8 mouse cellular contexts compared by ENCODE assay signal in genomic region chr2:164967761-164968440, GRCm38 (mm10). TPM values are rescaled to one million over a fixed set of nuclear protein-coding genes. Genes with fewer than 3 reads are reported as not detected.
DNase-seq lines count a peak whose midpoint lies in the region; ATAC-seq lines count a peak whose summit lies in the region.

No protein-coding gene starts in this region.

- no peak for DNase-seq in heart, adult 18-20 months
- peak; percentile 84 to 91 for DNase-seq in cerebellum, postnatal 36 days
- peak; percentile 82 to 83 for DNase-seq in right cerebral cortex, postnatal 36 days (ENCODE audit: low spot score in 2 of 2)
- DNase-seq in spleen, postnatal 36 days (ENCODE audit: low spot score in 2 of 2), result no peak

- H3K9me3 ChIP-seq in heart, embryonic 14.5 days (ENCODE audit: control insufficient read depth, low read length), result no peaks in the 10 kb centered on the region
- H3K9me3 ChIP-seq in hindbrain, embryonic 16.5 days (ENCODE audit: control insufficient read depth, low read length), result no peaks in the 10 kb centered on the region
- no peaks in the 10 kb centered on the region for H3K9me3 ChIP-seq in liver, embryonic 12.5 days (replicated peaks)

- peaks cover 0 to 8% of the 10 kb centered on the region in 2 experiments; a peak in 1 of 4 replicates for H3K4me1 ChIP-seq in heart, embryonic 14.5 days (ENCODE audit: control insufficient read depth in 2 of 2, insufficient read depth in 2 of 2, low read length in 2 of 2)
- H3K4me1 ChIP-seq in hindbrain, embryonic 16.5 days (ENCODE audit: control insufficient read depth, insufficient read depth, low read depth, low read length), result peaks cover 55% of the 10 kb centered on the region
- no peaks in the 10 kb centered on the region; the same call in 1 of the 2 replicates for H3K4me1 ChIP-seq in liver, embryonic 12.5 days

- peak overlapping the region; percentile 11 to 35; a peak in 3 of 4 replicates for H3K4me3 ChIP-seq in heart, embryonic 14.5 days (ENCODE audit: control insufficient read depth in 1 of 2, insufficient read depth in 1 of 2, low read depth in 1 of 2, low read length in 2 of 2)
- peak overlapping the region; percentile 52 for H3K4me3 ChIP-seq in hindbrain, embryonic 16.5 days (ENCODE audit: low read length)
- H3K4me3 ChIP-seq in liver, embryonic 12.5 days, result peak overlapping the region; percentile 21; the same call in 1 of the 2 replicates

- peak; percentile 16; the same call in 1 of the 2 replicates for ATAC-seq in heart, embryonic 14.5 days (ENCODE audit: insufficient number of reproducible peaks, insufficient read depth, low FRiP score, low read depth)
- ATAC-seq in hindbrain, embryonic 16.5 days, result peak; percentile 77
- no peak for ATAC-seq in liver, embryonic 12.5 days
- ATAC-seq in CD4-positive, CD25-positive, alpha-beta regulatory T cell, adult 4 months, result no peak

- H3K27ac ChIP-seq in heart, embryonic 14.5 days (replicated peaks in 1 of 2; ENCODE audit: control insufficient read depth in 1 of 2, insufficient read depth in 1 of 2, low read depth in 2 of 2, low read length in 2 of 2), result no peak overlapping the region
- peak overlapping the region; percentile 86 for H3K27ac ChIP-seq in hindbrain, embryonic 16.5 days (ENCODE audit: low read depth, low read length)
- no peak overlapping the region for H3K27ac ChIP-seq in liver, embryonic 12.5 days

- 3% methylated on average over 64 of the region's 65 CpGs for WGBS in heart, embryonic 14.5 days
- WGBS in hindbrain, embryonic 16.5 days, result 2% methylated on average over 65 of the region's 65 CpGs
- 5% methylated on average over 52 of the region's 65 CpGs for WGBS in liver, embryonic 12.5 days (ENCODE audit: insufficient replicate concordance)

- H3K9ac ChIP-seq in heart, embryonic 14.5 days (ENCODE audit: low read length), result no peak overlapping the region
- peak overlapping the region; percentile 70 for H3K9ac ChIP-seq in hindbrain, embryonic 16.5 days (ENCODE audit: low read depth, low read length)
- H3K9ac ChIP-seq in liver, embryonic 12.5 days, result no peak overlapping the region

- H3K36me3 ChIP-seq in heart, embryonic 14.5 days (ENCODE audit: control insufficient read depth, insufficient read depth, low read length), result no peaks in the 10 kb centered on the region
- H3K36me3 ChIP-seq in hindbrain, embryonic 16.5 days (ENCODE audit: control insufficient read depth, insufficient read depth, low read length), result no peaks in the 10 kb centered on the region
- H3K36me3 ChIP-seq in liver, embryonic 12.5 days, result no peaks in the 10 kb centered on the region

- peak overlapping the region; percentile 64 for H3K4me2 ChIP-seq in heart, embryonic 14.5 days (ENCODE audit: low read length)
- H3K4me2 ChIP-seq in hindbrain, embryonic 16.5 days (ENCODE audit: low read length), result peak overlapping the region; percentile 83
- H3K4me2 ChIP-seq in liver, embryonic 12.5 days, result peak overlapping the region; percentile 46

- H3K27me3 ChIP-seq in heart, embryonic 14.5 days (ENCODE audit: control insufficient read depth, insufficient read depth, low read length), result peaks cover 77% of the 10 kb centered on the region
- H3K27me3 ChIP-seq in hindbrain, embryonic 16.5 days (replicated peaks; ENCODE audit: control insufficient read depth, insufficient read depth, low read length), result peaks cover 3% of the 10 kb centered on the region; the same call in 1 of the 2 replicates
- H3K27me3 ChIP-seq in liver, embryonic 12.5 days (replicated peaks), result peaks cover 99% of the 10 kb centered on the region

RNA-seq across cellular contexts. Expression of gene Slc12a5, which starts 7.3 kb away (rescaled TPM):
- 0.62 and 0.71 TPM in 2 replicates for polyA plus RNA-seq in heart, embryonic 14.5 days (2014; fragmentation: Nextera tagmentation; extraction: Ambion mirVana)
- 1 to 10 TPM; 2.0 to 2.3 TPM for total RNA-seq in heart, adult 18-20 months (2021)
- 52.7 and 54.9 TPM in 2 replicates for polyA plus RNA-seq in hindbrain, embryonic 16.5 days (2015; fragmentation: Nextera tagmentation; extraction: Ambion mirVana)
- polyA plus RNA-seq in liver, embryonic 12.5 days (2016; fragmentation: Nextera tagmentation; extraction: Ambion mirVana), result 0.50 and 0.63 TPM in 2 replicates
- polyA plus RNA-seq in CD4-positive, CD25-positive, alpha-beta regulatory T cell, adult 4 months (2017; shearing (Covaris generic)), result under 1 TPM in 1 of 2 experiments, not detected in 1; 0.31 TPM

RNA-seq across cellular contexts. Expression of gene Mmp9, which starts 27.3 kb away (rescaled TPM):
- polyA plus RNA-seq in heart, embryonic 14.5 days (2014; fragmentation: Nextera tagmentation; extraction: Ambion mirVana), result 0.09 TPM in 1 of 2 replicates, not detected in the other
- total RNA-seq in heart, adult 18-20 months (2021), result 1 to 10 TPM; 1.3 to 1.6 TPM
- polyA plus RNA-seq in hindbrain, embryonic 16.5 days (2015; fragmentation: Nextera tagmentation; extraction: Ambion mirVana), result 22.5 and 29.3 TPM in 2 replicates
- 1.9 TPM in 2 replicates for polyA plus RNA-seq in liver, embryonic 12.5 days (2016; fragmentation: Nextera tagmentation; extraction: Ambion mirVana)
- 1 to 10 TPM; 2.0 to 4.1 TPM for polyA plus RNA-seq in CD4-positive, CD25-positive, alpha-beta regulatory T cell, adult 4 months (2017; shearing (Covaris generic))

RNA-seq across cellular contexts. Expression of gene Zfp335, which starts 56.3 kb away (rescaled TPM):
- polyA plus RNA-seq in heart, embryonic 14.5 days (2014; fragmentation: Nextera tagmentation; extraction: Ambion mirVana), result 6.8 and 6.9 TPM in 2 replicates
- total RNA-seq in heart, adult 18-20 months (2021), result 1 to 10 TPM; 6.8 to 7.7 TPM
- polyA plus RNA-seq in hindbrain, embryonic 16.5 days (2015; fragmentation: Nextera tagmentation; extraction: Ambion mirVana), result 13.4 and 17.1 TPM in 2 replicates
- 10.5 and 11.2 TPM in 2 replicates for polyA plus RNA-seq in liver, embryonic 12.5 days (2016; fragmentation: Nextera tagmentation; extraction: Ambion mirVana)
- 1 to 10 TPM; 5.6 to 8.2 TPM for polyA plus RNA-seq in CD4-positive, CD25-positive, alpha-beta regulatory T cell, adult 4 months (2017; shearing (Covaris generic))

Comparison
In these comparisons a context has a peak if more than half of its experiments do, and no peak if none do; other contexts are left out.
1. ATAC-seq: peak in heart, embryonic 14.5 days (single experiment) and hindbrain, embryonic 16.5 days (single experiment); none in liver, embryonic 12.5 days (single experiment) and CD4-positive, CD25-positive, alpha-beta regulatory T cell, adult 4 months (single experiment).
2. DNase-seq: peak in cerebellum, postnatal 36 days (2 of 2) and right cerebral cortex, postnatal 36 days (2 of 2); none in heart, adult 18-20 months (0 of 2) and spleen, postnatal 36 days (0 of 2).
3. RNA of gene Slc12a5, which starts 7.3 kb away (polyA plus RNA-seq): 52.7 to 54.9 TPM in hindbrain, embryonic 16.5 days; 0.50 to 0.63 TPM in liver, embryonic 12.5 days, 0.62 to 0.71 TPM in heart, embryonic 14.5 days and 0.31 TPM in CD4-positive, CD25-positive, alpha-beta regulatory T cell, adult 4 months; every median in the first group is over 10 times any median in the second.
4. Peak in every context shown above with its lines, with median percentiles within 50 percentile points of each other: H3K4me2 ChIP-seq and H3K4me3 ChIP-seq.